Mouse (Mus musculus): ENCODE measurements around the gene Slc30a5. TPM values are rescaled to one million over a fixed set of nuclear protein-coding genes. Genes with fewer than 3 reads are reported as not detected.
"Not testable (repeated sequence)": the region's sequence is repeated elsewhere in the genome, so short reads cannot be mapped to it uniquely, and the experiment has no call there.

Gene Slc30a5
- polyA plus RNA-seq, 1 experiment from 2014 or later, result 27.0 TPM

DNA sequence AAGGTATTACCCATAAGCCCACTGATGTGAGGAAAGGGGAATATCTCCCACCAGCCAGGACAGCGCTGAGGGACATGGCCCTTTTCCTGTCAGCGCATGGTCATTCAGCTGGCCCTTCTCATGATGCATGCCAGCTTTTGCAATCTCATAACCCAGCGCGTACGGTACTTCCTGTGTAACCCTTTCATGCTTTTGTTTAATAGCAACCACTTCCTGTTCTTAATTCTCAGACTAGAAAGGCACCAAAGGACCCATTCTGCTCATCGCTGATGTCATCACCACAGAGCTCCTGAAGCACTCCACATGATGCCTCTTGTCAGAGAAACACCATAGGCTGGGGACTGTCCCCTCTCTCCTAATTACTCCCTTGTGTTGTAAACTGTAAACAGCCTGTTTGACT, 33.1 kb upstream of the Slc30a5 start:
- no peaks in the 10 kb centered on the region for H3K27me3 ChIP-seq
- H3K4me1 ChIP-seq (replicated peaks), result peaks cover 65% of the 10 kb centered on the region
- peak overlapping the region; percentile 61 for H3K9ac ChIP-seq
- DNase-seq, result no peak
- no peak overlapping the region for H3K4me3 ChIP-seq (replicated peaks)
- H3K36me3 ChIP-seq, result no peaks in the 10 kb centered on the region
- ATAC-seq (ENCODE audit: low read depth), result no peak
- 18% methylated on average over 6 of the region's 6 CpGs for WGBS (ENCODE audit: insufficient replicate concordance)
- peak overlapping the region; percentile 52 for H3K4me2 ChIP-seq
- H3K27ac ChIP-seq, result peak overlapping the region; percentile 87
- H3K9me3 ChIP-seq (replicated peaks), result no peaks in the 10 kb centered on the region

DNA sequence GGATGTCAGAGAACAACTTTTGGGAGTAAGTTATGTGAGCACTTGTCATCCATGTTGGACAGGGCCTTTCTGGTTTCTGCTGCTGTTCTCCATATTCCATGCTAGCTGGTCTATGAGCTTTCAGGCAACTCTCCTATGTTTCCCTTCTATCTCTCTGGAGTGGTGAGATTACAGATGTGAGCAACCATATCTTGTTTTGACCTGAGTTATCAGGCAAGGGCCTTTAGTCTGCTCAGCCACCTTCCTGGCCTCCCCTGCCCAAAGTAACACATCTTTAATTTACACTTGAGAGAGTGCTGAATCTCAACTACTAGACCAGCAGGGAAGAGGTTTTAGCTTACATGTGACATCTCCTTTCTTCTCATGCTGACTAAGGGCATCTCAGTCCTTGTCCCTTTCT, 32.5 kb upstream of the Slc30a5 start:
- Histone ChIP-seq H3K36me3 (no peaks in the 10 kb centered on the region), H3K9me3 (replicated peaks) (no peaks in the 10 kb centered on the region), H3K4me1 (replicated peaks) (peaks cover 68% of the 10 kb centered on the region), H3K27ac (peak overlapping the region; percentile 87), H3K9ac (peak overlapping the region; percentile 61), H3K4me2 (peak overlapping the region; percentile 52), H3K27me3 (no peaks in the 10 kb centered on the region), H3K4me3 (replicated peaks) (0 out of 2 replicates have a peak overlapping the region, but pooled peaks have one; percentile 6)
- ATAC-seq (ENCODE audit: low read depth) (peak; percentile 89), DNase-seq (peak; percentile 50)

DNA sequence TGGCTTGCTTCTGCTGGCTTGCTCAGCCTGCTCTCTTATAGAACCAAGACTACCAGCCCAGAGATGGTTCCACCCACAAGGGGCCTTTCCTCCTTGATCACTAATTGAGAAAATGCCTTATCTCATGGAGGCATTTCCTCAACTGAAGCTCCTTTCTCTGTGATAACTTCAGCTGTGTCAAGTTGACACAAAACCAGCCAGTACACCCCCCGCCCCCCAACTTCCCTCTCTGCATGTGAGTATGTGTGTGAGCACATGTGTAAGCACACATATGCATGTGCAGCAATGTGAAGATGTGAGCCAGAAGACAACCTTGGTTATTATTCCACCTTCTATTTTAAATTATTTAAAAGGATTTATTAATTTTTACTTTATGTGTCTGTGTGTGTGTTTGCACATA, 30.7 kb upstream of the Slc30a5 start:
- peaks cover 79% of the 10 kb centered on the region for H3K4me1 ChIP-seq (replicated peaks)
- not testable (repeated sequence) for H3K36me3 ChIP-seq; H3K27me3 ChIP-seq; H3K9me3 ChIP-seq (replicated peaks)
- WGBS (ENCODE audit: insufficient replicate concordance), result 16% methylated on average over 1 of the region's 1 CpGs
- peak; percentile 73 for ATAC-seq (ENCODE audit: low read depth)
- H3K4me2 ChIP-seq, result peak overlapping the region; percentile 68
- peak overlapping the region; percentile 66; the same call in 1 of the 2 replicates for H3K9ac ChIP-seq
- peak overlapping the region; percentile 87 for H3K27ac ChIP-seq
- peak overlapping the region; percentile 50 for H3K4me3 ChIP-seq (replicated peaks)
- DNase-seq, result peak; percentile 49

DNA sequence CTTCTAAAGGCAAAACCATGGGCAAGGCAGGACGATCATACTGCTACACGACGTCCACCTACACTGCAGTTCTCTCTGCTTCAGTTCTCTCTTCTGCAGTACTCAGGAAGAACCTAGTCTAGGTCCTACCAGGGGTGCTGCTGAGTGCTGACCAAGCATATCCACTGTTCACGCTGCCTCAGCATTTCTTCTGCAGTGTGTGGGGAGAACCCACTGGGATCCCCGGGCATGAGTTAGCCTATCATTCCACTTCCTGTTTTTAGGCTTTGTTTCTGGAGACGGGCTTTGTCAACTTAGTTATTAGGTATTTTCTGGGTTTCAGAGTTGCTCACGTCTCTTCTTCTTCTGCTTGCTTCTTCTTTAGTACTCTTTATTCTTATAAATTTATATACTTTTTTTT, 25.9 kb upstream of the Slc30a5 start:
- H3K4me3 ChIP-seq (replicated peaks), result no peak overlapping the region
- no peak overlapping the region for H3K9ac ChIP-seq
- H3K27ac ChIP-seq, result no peak overlapping the region
- no peak for DNase-seq
- no peaks in the 10 kb centered on the region for H3K9me3 ChIP-seq (replicated peaks)
- peaks cover 45% of the 10 kb centered on the region for H3K4me1 ChIP-seq (replicated peaks)
- ATAC-seq (ENCODE audit: low read depth), result no peak
- H3K27me3 ChIP-seq, result no peaks in the 10 kb centered on the region
- 60% methylated on average over 7 of the region's 7 CpGs for WGBS (ENCODE audit: insufficient replicate concordance)
- no peaks in the 10 kb centered on the region for H3K36me3 ChIP-seq
- H3K4me2 ChIP-seq, result no peak overlapping the region

DNA sequence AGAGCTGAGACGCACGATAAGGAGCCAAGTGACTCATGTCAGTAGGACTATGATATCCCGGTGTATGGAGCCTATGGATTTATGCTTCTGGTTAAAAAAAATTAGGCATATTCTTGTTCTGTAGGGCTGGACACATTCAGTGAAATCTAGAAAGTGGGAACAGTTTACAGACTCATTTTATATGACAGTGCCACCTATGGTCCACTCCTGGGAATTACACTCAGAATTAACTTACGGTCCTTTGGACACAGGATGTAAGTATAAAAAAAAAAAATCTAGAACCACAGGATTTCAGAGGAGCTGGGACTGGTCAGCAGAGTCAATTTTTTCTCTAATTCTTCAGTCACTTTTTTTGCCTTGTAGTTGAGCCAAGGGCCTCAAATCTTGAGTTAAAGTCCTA, 20.9 kb upstream of the Slc30a5 start:
- H3K4me1 ChIP-seq (replicated peaks), result peaks cover 7% of the 10 kb centered on the region; the same call in 1 of the 2 replicates
- DNase-seq (no peak), ATAC-seq (ENCODE audit: low read depth) (peak; percentile 42; the same call in 1 of the 2 replicates)
- H3K36me3 ChIP-seq, result no peaks in the 10 kb centered on the region
- H3K27me3 ChIP-seq, result no peaks in the 10 kb centered on the region
- H3K9me3 ChIP-seq (replicated peaks), result no peaks in the 10 kb centered on the region
- H3K4me3 ChIP-seq (replicated peaks), result no peak overlapping the region
- no peak overlapping the region for H3K9ac ChIP-seq
- 42% methylated on average over 4 of the region's 4 CpGs for WGBS (ENCODE audit: insufficient replicate concordance)
- no peak overlapping the region for H3K27ac ChIP-seq
- no peak overlapping the region for H3K4me2 ChIP-seq

DNA sequence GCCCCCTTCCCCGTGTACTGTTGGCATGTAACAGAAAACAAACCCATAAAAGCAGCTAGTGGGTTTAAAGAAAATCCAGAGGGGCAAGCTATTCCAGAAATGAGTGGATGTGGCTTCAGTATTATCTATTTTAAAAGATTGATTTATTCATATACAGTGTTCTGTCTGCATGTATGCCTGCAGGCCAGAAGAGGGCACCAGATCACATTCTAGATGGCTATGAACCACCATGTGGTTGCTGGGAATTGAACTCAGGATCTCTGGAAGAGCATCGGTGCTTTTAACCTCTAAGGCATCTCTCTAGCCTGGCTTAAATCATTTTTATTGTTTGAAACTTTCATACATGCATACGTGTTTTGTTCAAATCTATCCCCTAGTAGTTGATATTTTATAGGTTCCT, 19.9 kb upstream of the Slc30a5 start:
- 46% methylated on average over 3 of the region's 3 CpGs for WGBS (ENCODE audit: insufficient replicate concordance)
- DNase-seq, result no peak
- Histone ChIP-seq H3K4me1 (replicated peaks) (peaks cover 1% of the 10 kb centered on the region; the same call in 1 of the 2 replicates), H3K9ac (no peak overlapping the region), H3K27ac (no peak overlapping the region), H3K4me3 (replicated peaks) (no peak overlapping the region), H3K4me2 (no peak overlapping the region), H3K36me3 (no peaks in the 10 kb centered on the region), H3K27me3 (no peaks in the 10 kb centered on the region), H3K9me3 (replicated peaks) (no peaks in the 10 kb centered on the region)
- no peak for ATAC-seq (ENCODE audit: low read depth)

DNA sequence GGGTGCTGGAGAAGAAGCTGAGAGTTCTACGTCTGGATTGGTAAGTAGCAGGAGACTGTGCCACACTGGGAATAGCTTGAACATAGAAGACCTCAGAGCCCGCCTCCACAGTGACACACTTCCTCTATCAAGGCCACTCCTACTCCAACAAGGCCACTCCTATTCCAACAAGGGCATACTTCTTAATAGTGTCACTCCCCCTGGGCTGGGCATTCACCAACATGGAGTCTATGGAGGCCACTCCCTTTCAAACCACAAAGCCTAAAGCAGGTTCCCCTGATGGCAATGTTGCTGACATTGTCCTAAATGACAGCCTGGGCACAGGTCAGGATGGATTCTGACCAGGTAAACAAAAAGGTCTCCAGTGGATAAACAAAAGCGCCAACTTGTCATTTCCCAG, 15.9 kb upstream of the Slc30a5 start:
- H3K4me1 ChIP-seq (replicated peaks), result no peaks in the 10 kb centered on the region
- H3K4me3 ChIP-seq (replicated peaks), result no peak overlapping the region
- H3K36me3 ChIP-seq, result no peaks in the 10 kb centered on the region
- WGBS (ENCODE audit: insufficient replicate concordance), result 80% methylated on average over 3 of the region's 3 CpGs
- no peaks in the 10 kb centered on the region for H3K27me3 ChIP-seq
- peak; percentile 26; the same call in 1 of the 2 replicates for ATAC-seq (ENCODE audit: low read depth)
- DNase-seq, result no peak
- H3K9me3 ChIP-seq (replicated peaks), result no peaks in the 10 kb centered on the region
- H3K4me2 ChIP-seq, result no peak overlapping the region
- H3K9ac ChIP-seq, result no peak overlapping the region
- no peak overlapping the region for H3K27ac ChIP-seq

DNA sequence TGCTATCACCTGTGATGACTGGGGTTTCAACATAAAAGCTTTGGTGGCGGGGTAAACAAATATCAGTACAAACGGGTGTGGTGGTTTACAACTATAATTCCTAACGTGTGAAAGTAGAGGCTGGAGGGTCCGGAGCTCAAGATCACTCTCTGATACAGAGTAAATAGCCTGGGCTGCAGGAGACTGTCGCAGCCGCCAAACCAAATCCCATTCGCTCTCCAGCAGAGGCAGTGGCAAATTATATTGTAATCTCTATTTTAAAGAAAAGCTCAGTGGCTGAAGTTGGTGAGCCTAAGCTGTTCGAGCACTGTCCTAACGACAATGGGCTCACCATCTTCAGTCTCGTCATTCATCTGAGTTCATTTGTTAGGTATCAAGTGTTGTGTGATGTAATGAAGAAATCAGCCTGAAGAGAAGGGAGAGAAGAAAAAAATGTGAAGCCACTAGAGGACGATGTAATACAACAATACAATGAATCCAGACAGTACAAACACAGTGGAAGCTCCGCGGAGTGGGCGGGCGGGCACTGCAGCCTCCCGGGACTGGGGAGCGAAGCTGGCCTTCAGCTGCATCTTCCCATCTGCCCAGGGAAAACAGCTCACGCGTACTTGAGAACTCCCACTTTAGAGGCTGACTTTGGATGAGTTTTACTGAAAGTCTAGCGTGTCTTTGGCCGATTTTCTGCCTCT, 13.8 kb upstream of the Slc30a5 start:
- no peak for ATAC-seq (ENCODE audit: low read depth)
- Histone ChIP-seq H3K4me3 (replicated peaks) (no peak overlapping the region), H3K9me3 (replicated peaks) (no peaks in the 10 kb centered on the region), H3K4me1 (replicated peaks) (no peaks in the 10 kb centered on the region), H3K27ac (no peak overlapping the region), H3K4me2 (peak overlapping the region; percentile 10; the same call in 1 of the 2 replicates), H3K36me3 (no peaks in the 10 kb centered on the region), H3K27me3 (no peaks in the 10 kb centered on the region), H3K9ac (no peak overlapping the region)
- no peak for DNase-seq
- 58% methylated on average over 21 of the region's 21 CpGs for WGBS (ENCODE audit: insufficient replicate concordance)

DNA sequence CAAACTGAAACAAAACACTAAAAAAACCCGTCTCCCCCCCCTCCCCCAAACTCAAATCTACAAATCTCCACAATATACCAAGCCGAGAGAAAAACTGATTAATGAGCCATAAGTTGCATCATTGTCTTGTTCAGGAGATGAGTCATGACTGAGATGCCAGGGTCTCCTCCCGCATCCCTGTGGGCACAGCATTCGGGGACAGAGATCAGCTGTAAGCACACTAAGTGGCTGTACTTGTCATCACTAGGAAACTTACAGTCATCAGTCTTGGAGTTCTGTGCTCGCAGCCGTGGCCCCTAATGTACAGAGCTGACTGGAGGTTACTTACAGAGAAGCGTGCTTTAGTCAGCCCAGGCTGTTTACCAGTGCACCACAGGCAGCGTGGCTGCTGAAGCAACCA, 13.0 kb upstream of the Slc30a5 start:
- H3K27ac ChIP-seq, result no peak overlapping the region
- ATAC-seq (ENCODE audit: low read depth) (no peak), DNase-seq (no peak)
- no peak overlapping the region for H3K4me3 ChIP-seq (replicated peaks)
- H3K9me3 ChIP-seq (replicated peaks), result no peaks in the 10 kb centered on the region
- no peak overlapping the region for H3K4me2 ChIP-seq
- no peaks in the 10 kb centered on the region for H3K27me3 ChIP-seq
- no peaks in the 10 kb centered on the region for H3K4me1 ChIP-seq (replicated peaks)
- 69% methylated on average over 8 of the region's 8 CpGs for WGBS (ENCODE audit: insufficient replicate concordance)
- no peak overlapping the region for H3K9ac ChIP-seq
- no peaks in the 10 kb centered on the region for H3K36me3 ChIP-seq

DNA sequence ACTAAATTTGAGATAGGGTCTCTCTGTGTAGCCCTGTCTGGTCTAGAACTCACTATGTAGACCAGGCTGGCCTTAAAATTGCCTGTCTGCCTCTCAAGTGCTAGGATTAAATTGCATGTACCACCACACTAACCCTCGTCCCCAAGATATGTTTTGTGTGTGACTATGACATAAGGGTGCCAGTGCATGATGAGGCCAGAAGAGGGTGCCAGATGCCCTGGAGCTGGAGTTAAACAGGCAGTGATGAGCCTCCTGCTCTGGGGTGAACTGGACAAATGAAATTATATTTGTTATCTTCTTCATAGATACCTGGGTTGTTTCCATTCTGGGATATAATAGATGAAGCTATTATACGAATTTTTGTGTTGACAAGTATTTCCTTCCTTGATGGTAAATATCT, 10.7 kb upstream of the Slc30a5 start:
- H3K9ac ChIP-seq, result no peak overlapping the region
- 53% methylated on average over 2 of the region's 2 CpGs for WGBS (ENCODE audit: insufficient replicate concordance)
- no peaks in the 10 kb centered on the region for H3K4me1 ChIP-seq (replicated peaks)
- no peak overlapping the region for H3K4me2 ChIP-seq
- DNase-seq, result no peak
- no peak overlapping the region for H3K27ac ChIP-seq
- no peaks in the 10 kb centered on the region for H3K9me3 ChIP-seq (replicated peaks)
- no peak overlapping the region for H3K4me3 ChIP-seq (replicated peaks)
- no peaks in the 10 kb centered on the region for H3K36me3 ChIP-seq
- 0 out of 2 replicates have a peak, but pooled peaks have one; percentile 41 for ATAC-seq (ENCODE audit: low read depth)
- H3K27me3 ChIP-seq, result no peaks in the 10 kb centered on the region

DNA sequence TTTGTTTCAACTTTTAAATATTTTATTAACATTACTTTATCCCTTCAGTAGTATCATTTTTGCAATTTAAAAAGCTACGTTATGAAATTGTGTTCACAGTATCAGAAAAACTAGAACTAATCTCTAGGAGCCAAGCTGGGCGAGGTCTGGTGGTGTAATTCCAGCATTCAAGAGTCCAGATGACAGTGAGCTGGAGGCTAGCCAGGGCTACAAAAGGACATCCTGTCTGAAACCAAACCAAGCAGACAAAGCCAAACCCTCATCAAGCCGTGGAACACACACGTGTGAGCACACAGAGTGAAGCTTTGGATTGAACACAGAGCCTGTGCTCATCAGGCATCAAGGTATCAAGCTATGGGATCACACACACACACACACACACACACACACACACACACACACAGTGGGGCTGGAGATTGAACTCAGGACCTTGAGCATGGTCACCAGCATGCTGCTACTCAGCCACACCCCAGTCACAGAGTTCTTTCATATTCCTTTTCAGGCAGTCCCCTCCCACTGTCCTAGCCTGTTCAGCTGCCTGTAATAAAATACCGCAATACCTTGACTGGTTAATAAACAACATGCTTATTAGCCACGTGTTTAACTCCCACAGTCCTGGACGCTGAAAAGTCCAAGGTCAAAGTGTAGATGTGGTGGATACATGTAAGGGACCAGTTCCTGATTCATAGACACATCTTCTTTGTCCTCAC, 9.9 kb upstream of the Slc30a5 start:
- no peak for DNase-seq

DNA sequence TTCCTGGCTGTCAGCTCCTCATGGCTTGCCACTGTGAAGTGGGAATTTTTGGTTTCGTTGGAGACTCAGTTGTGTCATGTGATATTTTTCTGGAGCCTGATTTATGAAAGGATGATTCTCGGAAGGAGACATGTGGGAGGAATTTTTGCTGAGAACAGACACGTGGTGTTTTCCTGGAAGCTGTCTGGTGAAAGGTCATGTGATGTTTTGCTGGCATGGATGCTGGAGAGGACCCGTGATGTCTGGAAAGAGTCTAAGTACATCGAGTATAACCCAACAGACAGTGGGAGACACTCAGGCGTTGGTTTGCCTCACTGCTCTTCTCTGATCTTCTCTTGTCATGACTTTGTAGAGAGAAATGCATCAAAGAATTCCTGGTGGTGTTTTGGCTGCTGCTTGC, 8.5 kb upstream of the Slc30a5 start:
- Histone ChIP-seq H3K9ac (no peak overlapping the region), H3K4me3 (replicated peaks) (no peak overlapping the region), H3K9me3 (replicated peaks) (no peaks in the 10 kb centered on the region), H3K27ac (no peak overlapping the region), H3K4me1 (replicated peaks) (no peaks in the 10 kb centered on the region), H3K4me2 (no peak overlapping the region), H3K36me3 (no peaks in the 10 kb centered on the region), H3K27me3 (no peaks in the 10 kb centered on the region)
- 65% methylated on average over 6 of the region's 6 CpGs for WGBS (ENCODE audit: insufficient replicate concordance)
- ATAC-seq (ENCODE audit: low read depth) (no peak), DNase-seq (no peak)

More for the DNA sequence above, 9.9 kb upstream of the Slc30a5 start:
- no peak overlapping the region for H3K9ac ChIP-seq
- peak; percentile 34; the same call in 1 of the 2 replicates for ATAC-seq (ENCODE audit: low read depth)
- no peaks in the 10 kb centered on the region for H3K4me1 ChIP-seq (replicated peaks)
- 53% methylated on average over 7 of the region's 7 CpGs for WGBS (ENCODE audit: insufficient replicate concordance)
- no peaks in the 10 kb centered on the region for H3K36me3 ChIP-seq
- no peak overlapping the region for H3K27ac ChIP-seq
- H3K4me3 ChIP-seq (replicated peaks), result no peak overlapping the region
- H3K4me2 ChIP-seq, result no peak overlapping the region
- no peaks in the 10 kb centered on the region for H3K27me3 ChIP-seq
- no peaks in the 10 kb centered on the region for H3K9me3 ChIP-seq (replicated peaks)
